Mouse (Mus musculus): ENCODE results near the gene Gm49510. TPM values are rescaled to one million over a fixed set of nuclear protein-coding genes. Genes with fewer than 3 reads are reported as not detected.
"Not testable (repeated sequence)": the region's sequence is repeated elsewhere in the genome, so short reads cannot be mapped to it uniquely, and the experiment has no call there.

Gene Gm49510
- total RNA-seq, 2 experiments from 2014 or later = not detected

GRCm38 (mm10) chr15:78876991-78877809 lies 22.3 kb upstream of the Gm49510 start, which contains the start of gene Gga1:
Gene Gga1 (plus strand): TSS chr15:78877190.
- peak; percentile 91 for DNase-seq
- intact Hi-C loops (cut with DNase I; ENCODE audit: low total_unique reads) = no loop called here

GRCm38 (mm10) chr15:78877810-78878390 lies 21.6 kb upstream of the Gm49510 start:
- no peak for DNase-seq
- intact Hi-C loops (cut with DNase I; ENCODE audit: low total_unique reads) = no loop called here

GRCm38 (mm10) chr15:78878792-78879516 lies 20.5 kb upstream of the Gm49510 start:
- DNase-seq; intact Hi-C loops (cut with DNase I; ENCODE audit: low total_unique reads): not testable (repeated sequence)

GRCm38 (mm10) chr15:78880432-78880831 lies 19.0 kb upstream of the Gm49510 start:
- DNase-seq = no peak
- intact Hi-C loops (cut with DNase I; ENCODE audit: low total_unique reads) = no loop called here

GRCm38 (mm10) chr15:78881828-78882227 lies 17.6 kb upstream of the Gm49510 start:
- no peak for DNase-seq
- intact Hi-C loops (cut with DNase I; ENCODE audit: low total_unique reads) = no loop called here

GRCm38 (mm10) chr15:78889401-78889853 lies 10.0 kb upstream of the Gm49510 start:
- DNase-seq = no peak
- intact Hi-C loops (cut with DNase I; ENCODE audit: low total_unique reads) = no loop called here

- DNase-seq = no peak
- intact Hi-C loops (cut with DNase I; ENCODE audit: low total_unique reads) = no loop called here
Observed at GRCm38 (mm10) chr15:78892440-78892839, 7.0 kb upstream of the Gm49510 start.

GRCm38 (mm10) chr15:78894726-78895125 lies 4.7 kb upstream of the Gm49510 start:
- intact Hi-C loops (cut with DNase I; ENCODE audit: low total_unique reads) = no loop called here

GRCm38 (mm10) chr15:78895741-78896140 lies 3.7 kb upstream of the Gm49510 start:
- intact Hi-C loops (cut with DNase I; ENCODE audit: low total_unique reads) = no loop called here
- no peak for DNase-seq

More at GRCm38 (mm10) chr15:78894726-78895125, 4.7 kb upstream of the Gm49510 start:
- no peak for DNase-seq

- DNase-seq = no peak
- intact Hi-C loops (cut with DNase I; ENCODE audit: low total_unique reads) = no loop called here
Observed at GRCm38 (mm10) chr15:78896149-78896548, 3.3 kb upstream of the Gm49510 start.

GRCm38 (mm10) chr15:78897488-78897887 lies 2.0 kb upstream of the Gm49510 start:
- no peak for DNase-seq
- intact Hi-C loops (cut with DNase I; ENCODE audit: low total_unique reads) = no loop called here

- no peak for DNase-seq
- intact Hi-C loops (cut with DNase I; ENCODE audit: low total_unique reads) = no loop called here
Observed at GRCm38 (mm10) chr15:78898507-78899001, 913 bp upstream of the Gm49510 start.

GRCm38 (mm10) chr15:78899740-78900584 lies 495 bp downstream of the Gm49510 start, which contains the start of gene Sh3bp1:
Gene Sh3bp1 (plus strand): TSS chr15:78899768.
- intact Hi-C loops (cut with DNase I; ENCODE audit: low total_unique reads) = no loop called here
- peak; percentile 80 for DNase-seq

- intact Hi-C loops (cut with DNase I; ENCODE audit: low total_unique reads) = no loop called here
- DNase-seq = no peak
Observed at GRCm38 (mm10) chr15:78900585-78901421, 1.3 kb downstream of the Gm49510 start.

GRCm38 (mm10) chr15:78901422-78901789 lies 1.9 kb downstream of the Gm49510 start:
- intact Hi-C loops (cut with DNase I; ENCODE audit: low total_unique reads) = no loop called here
- DNase-seq = no peak

- DNase-seq = peak; percentile 76
- intact Hi-C loops (cut with DNase I; ENCODE audit: low total_unique reads) = no loop called here
Observed at GRCm38 (mm10) chr15:78903243-78903642, 3.8 kb downstream of the Gm49510 start.

- intact Hi-C loops (cut with DNase I; ENCODE audit: low total_unique reads) = no loop called here
- DNase-seq = no peak
Observed at GRCm38 (mm10) chr15:78908399-78908798, 8.9 kb downstream of the Gm49510 start.

GRCm38 (mm10) chr15:78908982-78909381 lies 9.5 kb downstream of the Gm49510 start:
- intact Hi-C loops (cut with DNase I; ENCODE audit: low total_unique reads) = no loop called here
- DNase-seq = no peak

All from gastrocnemius, postnatal 14 days (tissue).